Mouse (Mus musculus) naive thymus-derived CD4-positive, alpha-beta T cell, adult 5 months (primary cell): ENCODE results near the gene Rpain. TPM values are rescaled to one million over a fixed set of nuclear protein-coding genes. Genes with fewer than 3 reads are reported as not detected.

ENCODE experiments used
- polyA plus RNA-seq: library from polyadenylated mRNA; unstranded; fragments of 100-300 nt; shearing (Covaris generic); gene quantifications from one replicate; pipeline ENCODE4 v1.2.1, GENCODE M21; 2017

Rpain gene
- polyA plus RNA-seq, result 145 TPM

GRCm38 (mm10) chr11:70969821-70970559, at the start of gene Rpain, which contains the start of gene Nup88:
Rpain (plus strand) TSS chr11:70970213.
Nup88 (minus strand) TSS chr11:70969973.

DNA sequence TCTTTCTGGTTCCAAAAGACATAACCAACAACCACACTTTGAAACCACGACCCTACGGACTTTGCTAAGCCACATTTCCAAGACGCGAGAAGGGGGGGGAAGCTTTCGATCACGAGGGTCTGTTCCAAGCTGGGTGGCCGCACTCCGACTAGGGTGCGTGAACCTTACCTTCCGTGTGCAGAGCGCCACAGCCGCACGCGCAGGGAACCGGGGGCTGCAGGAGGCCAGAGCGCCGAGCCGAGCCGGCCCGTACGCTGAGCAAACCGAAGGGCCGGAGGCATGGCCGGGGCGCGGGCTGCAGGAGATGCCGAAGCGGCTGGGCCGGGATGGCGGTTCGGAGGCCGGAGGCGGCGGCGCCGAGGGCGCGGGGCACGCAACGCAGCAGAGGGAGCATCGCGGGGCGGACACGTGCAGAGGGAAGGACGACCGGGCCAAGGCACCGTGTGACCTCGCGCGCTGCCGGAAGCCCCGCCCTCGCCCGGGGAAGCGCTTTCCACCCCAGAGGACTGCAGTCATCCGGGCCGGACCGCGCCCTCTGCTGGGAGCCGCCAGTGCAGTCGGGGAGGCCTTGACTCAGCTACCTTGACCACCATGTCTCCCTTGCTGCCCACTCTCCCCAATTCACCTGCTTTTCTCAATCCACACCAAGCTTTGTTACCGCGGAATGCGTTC, 12.7 kb downstream of the Rpain start, which contains the start of gene C1qbp:
Gene C1qbp (minus strand): TSS at position 470 of the 672 bp plus-strand sequence.

DNA sequence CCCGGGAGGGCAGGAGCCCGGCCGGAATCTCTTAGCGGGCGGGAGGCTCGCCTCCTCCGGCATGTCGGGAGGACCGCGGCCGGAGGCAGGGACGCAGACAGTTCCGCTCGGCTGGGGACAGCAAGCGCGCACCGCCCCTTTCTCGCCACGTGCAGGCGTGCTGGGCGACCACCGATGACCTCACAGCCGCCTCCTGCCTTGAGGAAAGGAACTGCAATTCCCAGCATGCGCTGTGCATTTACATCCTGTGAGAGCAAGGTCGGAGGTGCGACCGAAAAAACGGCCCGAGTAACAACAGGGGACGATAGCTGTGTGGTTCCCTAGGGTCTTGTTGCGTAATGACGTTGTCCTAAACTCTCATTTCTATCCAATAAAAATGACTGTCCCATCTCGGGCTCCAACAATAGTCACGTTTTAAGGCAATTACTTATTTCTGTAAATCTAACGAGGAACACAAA, 34.3 kb downstream of the Rpain start, which contains the start of gene Dhx33:
Gene Dhx33 (minus strand): TSS at position 122 of the 458 bp plus-strand sequence.

DNA sequence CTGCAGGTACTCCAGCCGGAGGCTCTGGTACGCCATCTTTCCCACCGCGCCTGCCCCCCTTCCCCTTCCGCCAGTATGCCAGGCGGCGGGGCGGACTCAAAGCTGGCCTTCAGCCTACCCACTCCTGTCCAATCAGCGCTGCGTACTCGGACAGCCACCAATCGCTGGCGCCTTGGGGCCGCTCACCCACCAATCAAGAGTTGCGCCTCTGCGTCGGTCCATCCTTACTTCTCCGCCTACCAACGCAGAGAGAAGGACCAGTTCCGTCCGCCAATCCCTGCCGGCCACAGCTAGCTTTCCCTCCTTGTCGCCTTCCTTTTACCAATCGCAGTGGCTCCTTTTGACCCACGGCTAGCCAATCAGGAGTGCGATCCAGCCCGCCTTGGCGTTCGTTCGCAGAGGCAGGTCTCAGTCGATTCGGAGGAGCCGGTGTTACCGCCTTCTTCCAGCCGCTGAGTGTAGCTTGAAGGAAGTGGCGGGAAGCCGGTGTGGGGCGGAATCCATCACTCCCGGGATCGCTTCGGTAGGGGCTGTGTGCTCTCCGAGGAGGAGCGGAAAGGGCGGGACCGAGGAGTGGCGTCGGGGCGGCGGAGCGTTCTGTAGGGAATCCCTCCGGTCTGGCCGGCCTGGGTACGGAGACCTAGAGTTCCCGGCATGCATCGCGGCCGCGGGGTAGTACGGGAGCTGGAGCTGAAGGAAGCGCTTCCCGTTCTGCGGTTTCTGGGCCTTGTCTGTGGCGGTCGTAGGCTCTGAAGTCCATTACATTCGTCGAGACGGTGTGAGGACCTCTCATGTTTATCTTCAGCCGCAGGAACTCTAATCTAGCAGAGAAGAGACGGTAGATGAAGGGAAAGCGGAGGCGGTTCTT, 49.4 kb downstream of the Rpain start, which contains the start of the genes Mis12 and Derl2:
Gene Mis12 (plus strand): TSS at position 411 of the 868 bp plus-strand sequence.
Gene Derl2 (minus strand): TSS at position 641 of the 868 bp plus-strand sequence.

Other genes starting within 250 kb of the Rpain start
- 2.2 TPM for gene Zfp3, start 206.0 kb upstream of the Rpain start, polyA plus RNA-seq
- not detected for gene Scimp, start 157.6 kb upstream of the Rpain start, polyA plus RNA-seq
- gene Rabep1, start 125.4 kb upstream of the Rpain start, polyA plus RNA-seq, result 72.3 TPM
- 114 TPM for gene Nup88, start 240 bp upstream of the Rpain start, polyA plus RNA-seq
- gene C1qbp, start 12.8 kb downstream of the Rpain start, polyA plus RNA-seq, result 98.1 TPM
- gene Dhx33, start 34.2 kb downstream of the Rpain start, polyA plus RNA-seq, result 24.4 TPM
- 27.4 TPM for gene Mis12, start 49.4 kb downstream of the Rpain start, polyA plus RNA-seq
- gene Derl2, start 49.6 kb downstream of the Rpain start, polyA plus RNA-seq, result 44.5 TPM
- gene 6330403K07Rik, start 63.3 kb downstream of the Rpain start, polyA plus RNA-seq, result not detected
- not detected for gene Nlrp1a, start 174.5 kb downstream of the Rpain start, polyA plus RNA-seq